Comparison of ENCODE assay signal across 8 mouse cellular contexts in the genomic region with DNA sequence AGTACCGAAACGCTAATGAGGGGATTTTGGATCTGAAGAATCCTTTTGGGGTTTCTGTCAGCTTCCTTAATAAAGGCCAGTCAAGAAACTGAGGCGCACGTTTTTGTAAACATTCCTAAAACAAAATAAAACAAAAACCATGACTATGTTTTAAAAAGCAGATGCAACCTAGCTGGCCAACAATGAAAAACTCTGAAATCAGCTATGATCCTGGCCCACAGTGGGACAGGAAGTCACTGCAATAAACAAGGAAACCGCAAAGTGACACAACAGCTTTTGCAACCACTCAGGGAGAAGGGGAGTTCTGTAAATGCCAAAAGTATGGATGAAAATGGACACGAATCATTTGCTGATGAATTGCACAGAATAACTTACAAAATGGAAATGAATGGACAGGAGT. TPM values are rescaled to one million over a fixed set of nuclear protein-coding genes. Genes with fewer than 3 reads are reported as not detected.
A peak's percentile ranks its signal among the peaks of the same experiment; 100 is the strongest.
DNase-seq lines count a peak whose midpoint lies in the region; ATAC-seq and TF ChIP-seq lines count a peak whose summit lies in the region.

No protein-coding gene starts in this region.

- TF ChIP-seq CTCF in bone marrow macrophage, adult 2 months (IDR thresholded peaks at IDR 0.05; ENCODE audit: low read depth, low read length) = no peak

- DNase-seq in heart, adult 9 months (ENCODE audit: low spot score in 2 of 2) = no peak
- no peak for DNase-seq in midbrain, embryonic 14.5 days
- no peak for DNase-seq in layer of hippocampus, postnatal 14 days (ENCODE audit: low spot score in 2 of 2)
- DNase-seq in right cerebral cortex, postnatal 10 days (ENCODE audit: low spot score in 2 of 2) = no peak
- no peak for DNase-seq in layer of hippocampus, adult 8-10 months (ENCODE audit: low spot score in 2 of 2)

- ATAC-seq in heart, embryonic 16.5 days (replicated peaks; ENCODE audit: extremely low read depth, insufficient read depth, low FRiP score) = no peak
- ATAC-seq in inflammation-experienced regulatory T-cells, adult 6 months = peak; percentile 12
- no peak for ATAC-seq in midbrain, embryonic 14.5 days (ENCODE audit: low FRiP score, low TSS enrichment)

- 15% methylated on average over 6 of the region's 6 CpGs for WGBS in heart, embryonic 16.5 days
- WGBS in midbrain, embryonic 14.5 days = 16% methylated on average over 6 of the region's 6 CpGs

- no peaks in the 10 kb centered on the region for H3K36me3 ChIP-seq in heart, embryonic 16.5 days (ENCODE audit: control insufficient read depth, insufficient read depth)
- no peaks in the 10 kb centered on the region for H3K36me3 ChIP-seq in midbrain, embryonic 14.5 days (ENCODE audit: control insufficient read depth, insufficient read depth, low read length)

- no peaks in the 10 kb centered on the region for H3K27me3 ChIP-seq in heart, embryonic 16.5 days (ENCODE audit: control insufficient read depth, insufficient read depth, low read length)
- no peaks in the 10 kb centered on the region for H3K27me3 ChIP-seq in midbrain, embryonic 14.5 days (ENCODE audit: control insufficient read depth, insufficient read depth, low read length)

- H3K9me3 ChIP-seq in heart, embryonic 16.5 days (replicated peaks; ENCODE audit: control insufficient read depth, low read length) = no peaks in the 10 kb centered on the region
- H3K9me3 ChIP-seq in midbrain, embryonic 14.5 days (ENCODE audit: control insufficient read depth, low read length) = no peaks in the 10 kb centered on the region

- H3K27ac ChIP-seq in heart, embryonic 16.5 days (ENCODE audit: low read length) = peak overlapping the region; percentile 3; the same call in 1 of the 2 replicates
- H3K27ac ChIP-seq in bone marrow macrophage, adult 2 months (ENCODE audit: insufficient read depth, low read depth, low read length) = peak overlapping the region; percentile 90
- no peak overlapping the region for H3K27ac ChIP-seq in midbrain, embryonic 14.5 days (replicated peaks; ENCODE audit: low read depth, low read length)

- peak overlapping the region; percentile 79 for H3K4me3 ChIP-seq in heart, embryonic 16.5 days (ENCODE audit: low read length)
- H3K4me3 ChIP-seq in bone marrow macrophage, adult 2 months (ENCODE audit: insufficient read depth, low read length) = peak overlapping the region; percentile 77
- peak overlapping the region; percentile 43 for H3K4me3 ChIP-seq in midbrain, embryonic 14.5 days (replicated peaks; ENCODE audit: low read depth, low read length)

- H3K4me1 ChIP-seq in heart, embryonic 16.5 days (ENCODE audit: control insufficient read depth, insufficient read depth, low read length) = peaks cover 20% of the 10 kb centered on the region
- peaks cover 51% of the 10 kb centered on the region for H3K4me1 ChIP-seq in bone marrow macrophage, adult 2 months (ENCODE audit: control insufficient read depth, insufficient read depth, low read length)
- H3K4me1 ChIP-seq in midbrain, embryonic 14.5 days (ENCODE audit: control insufficient read depth, insufficient read depth, low read length) = peaks cover 20% of the 10 kb centered on the region

- H3K4me2 ChIP-seq in heart, embryonic 16.5 days (ENCODE audit: low read depth, low read length) = peak overlapping the region; percentile 90
- peak overlapping the region; percentile 65 for H3K4me2 ChIP-seq in midbrain, embryonic 14.5 days (ENCODE audit: low read length)

- H3K9ac ChIP-seq in heart, embryonic 16.5 days (ENCODE audit: low read length) = no peak overlapping the region
- no peak overlapping the region; the same call in 1 of the 2 replicates for H3K9ac ChIP-seq in midbrain, embryonic 14.5 days (replicated peaks; ENCODE audit: low read length)

- no peak for TF ChIP-seq POLR2A in bone marrow macrophage, adult 2 months (IDR thresholded peaks at IDR 0.05; ENCODE audit: borderline replicate concordance, low read depth, low read length)

RNA-seq across cellular contexts. Expression of gene Bicra, which starts 5.4 kb away (rescaled TPM):
- polyA plus RNA-seq in heart, embryonic 16.5 days (2015; fragmentation: Nextera tagmentation; extraction: Ambion mirVana) = 4.7 and 4.8 TPM in 2 replicates
- polyA plus RNA-seq in bone marrow macrophage, adult 2 months (2012; ENCODE audit: insufficient read depth, insufficient read length, missing spikeins) = 22.1 and 35.5 TPM in 2 replicates
- 1 to 10 TPM; 2.7 to 4.4 (median 4.2) TPM for polyA plus RNA-seq in inflammation-experienced regulatory T-cells, adult 6 months (2017; shearing (Covaris generic))
- 6.5 and 9.0 TPM in 2 replicates for polyA plus RNA-seq in midbrain, embryonic 14.5 days (2014; fragmentation: Nextera tagmentation; extraction: Ambion mirVana)
- 10 to 100 TPM; 18.7 to 19.4 TPM for total RNA-seq in layer of hippocampus, postnatal 14 days (2021)
- total RNA-seq in layer of hippocampus, adult 8-10 months (2022) = 10 to 100 TPM; 15.4 to 20.0 (median 17.2) TPM

RNA-seq across cellular contexts. Expression of gene Zfp541, which starts 8.5 kb away (rescaled TPM):
- polyA plus RNA-seq in heart, embryonic 16.5 days (2015; fragmentation: Nextera tagmentation; extraction: Ambion mirVana) = 0.05 TPM in 1 of 2 replicates, not detected in the other
- polyA plus RNA-seq in bone marrow macrophage, adult 2 months (2012; ENCODE audit: insufficient read depth, insufficient read length, missing spikeins) = 0.20 and 0.48 TPM in 2 replicates
- polyA plus RNA-seq in inflammation-experienced regulatory T-cells, adult 6 months (2017; shearing (Covaris generic)) = under 1 TPM in 1 of 3 experiments, not detected in 2; 0.07 TPM
- 0.09 and 0.13 TPM in 2 replicates for polyA plus RNA-seq in midbrain, embryonic 14.5 days (2014; fragmentation: Nextera tagmentation; extraction: Ambion mirVana)
- under 1 TPM; 0.46 to 0.50 TPM for total RNA-seq in layer of hippocampus, postnatal 14 days (2021)
- total RNA-seq in layer of hippocampus, adult 8-10 months (2022) = under 1 TPM; 0.67 to 0.98 (median 0.84) TPM

RNA-seq across cellular contexts. Expression of gene Napa, which starts 45.2 kb away (rescaled TPM):
- polyA plus RNA-seq in heart, embryonic 16.5 days (2015; fragmentation: Nextera tagmentation; extraction: Ambion mirVana) = 166 and 168 TPM in 2 replicates
- polyA plus RNA-seq in bone marrow macrophage, adult 2 months (2012; ENCODE audit: insufficient read depth, insufficient read length, missing spikeins) = 187 and 189 TPM in 2 replicates
- 100 to 1,000 TPM; 191 to 298 (median 208) TPM for polyA plus RNA-seq in inflammation-experienced regulatory T-cells, adult 6 months (2017; shearing (Covaris generic))
- polyA plus RNA-seq in midbrain, embryonic 14.5 days (2014; fragmentation: Nextera tagmentation; extraction: Ambion mirVana) = 209 and 245 TPM in 2 replicates
- total RNA-seq in layer of hippocampus, postnatal 14 days (2021) = 100 to 1,000 TPM; 240 to 259 TPM
- 100 to 1,000 TPM; 289 to 306 (median 297) TPM for total RNA-seq in layer of hippocampus, adult 8-10 months (2022)
